ENCODE assay signal across 12 mouse cellular contexts in genomic region chr8:21001171-21001570, GRCm38 (mm10). TPM values are rescaled to one million over a fixed set of nuclear protein-coding genes. Genes with fewer than 3 reads are reported as not detected.
DNase-seq lines count a peak whose midpoint lies in the region; ATAC-seq and TF ChIP-seq lines count a peak whose summit lies in the region.
"Had no signal": no experiment of that assay in that cellular context is flagged by ENCODE, and none has a peak within 500 bp of the region (broad histone marks: within the 10 kb centered on the region; RNA-seq: fewer than 3 reads in every experiment).

No protein-coding gene starts in this region.

- DNase-seq in hindbrain, embryonic 11.5 days (ENCODE audit: low spot score), result peak; percentile 62
- peak; percentile 34 for DNase-seq in neural tube, embryonic 10.5 days (ENCODE audit: extremely low spot score, low spot score)
- DNase-seq in brain, adult 2 months (ENCODE audit: low read depth, low spot score), result peak; percentile 1
- DNase-seq in liver, postnatal 0 days, result peak; percentile 14
- no peak for DNase-seq in gastrocnemius, postnatal 36 days
- no peak for DNase-seq in urinary bladder, postnatal 36 days (ENCODE audit: low spot score in 2 of 2)
- DNase-seq: lung, adult 18-20 months had no signal

- intact Hi-C loops in gastrocnemius, postnatal 36 days (cut with DNase I), result no loop called here

- no peak overlapping the region for H3K27ac ChIP-seq in hindbrain, embryonic 11.5 days (ENCODE audit: low read depth, low read length)
- no peak overlapping the region for H3K27ac ChIP-seq in hindbrain, embryonic 13.5 days
- H3K27ac ChIP-seq in neural tube, embryonic 15.5 days (replicated peaks), result no peak overlapping the region
- no peak overlapping the region for H3K27ac ChIP-seq in liver, postnatal 0 days (ENCODE audit: low read depth)
- H3K27ac ChIP-seq: embryonic facial prominence, embryonic 15.5 days had no signal

- no peaks in the 10 kb centered on the region for H3K27me3 ChIP-seq in hindbrain, embryonic 11.5 days (ENCODE audit: control insufficient read depth, insufficient read depth, low read length)
- no peaks in the 10 kb centered on the region for H3K27me3 ChIP-seq in hindbrain, embryonic 13.5 days
- H3K27me3 ChIP-seq in neural tube, embryonic 15.5 days (replicated peaks), result no peaks in the 10 kb centered on the region
- no peaks in the 10 kb centered on the region for H3K27me3 ChIP-seq in liver, postnatal 0 days (ENCODE audit: insufficient read depth, low read length)
- H3K27me3 ChIP-seq: embryonic facial prominence, embryonic 15.5 days had no signal

- no peak for TF ChIP-seq EP300 in liver, postnatal 0 days (IDR thresholded peaks at IDR 0.05; ENCODE audit: low read depth)

- H3K9ac ChIP-seq in hindbrain, embryonic 11.5 days (ENCODE audit: low read depth, low read length), result no peak overlapping the region
- H3K9ac ChIP-seq in hindbrain, embryonic 13.5 days, result no peak overlapping the region
- no peak overlapping the region for H3K9ac ChIP-seq in neural tube, embryonic 15.5 days (replicated peaks)
- H3K9ac ChIP-seq in liver, postnatal 0 days (replicated peaks), result no peak overlapping the region
- H3K9ac ChIP-seq: embryonic facial prominence, embryonic 15.5 days had no signal

- H3K4me3 ChIP-seq in hindbrain, embryonic 11.5 days (ENCODE audit: low read depth, low read length), result no peak overlapping the region
- H3K4me3 ChIP-seq in hindbrain, embryonic 13.5 days, result no peak overlapping the region
- no peak overlapping the region for H3K4me3 ChIP-seq in neural tube, embryonic 15.5 days (replicated peaks)
- H3K4me3 ChIP-seq in liver, postnatal 0 days (ENCODE audit: low read depth, low read length), result no peak overlapping the region
- H3K4me3 ChIP-seq: embryonic facial prominence, embryonic 15.5 days had no signal

- no peaks in the 10 kb centered on the region for H3K4me1 ChIP-seq in hindbrain, embryonic 11.5 days (replicated peaks; ENCODE audit: control insufficient read depth, insufficient read depth, low read length)
- no peaks in the 10 kb centered on the region for H3K4me1 ChIP-seq in hindbrain, embryonic 13.5 days (replicated peaks)
- H3K4me1 ChIP-seq in neural tube, embryonic 15.5 days, result no peaks in the 10 kb centered on the region
- H3K4me1 ChIP-seq in liver, postnatal 0 days (ENCODE audit: insufficient read depth), result no peaks in the 10 kb centered on the region
- H3K4me1 ChIP-seq: embryonic facial prominence, embryonic 15.5 days had no signal

- TF ChIP-seq CTCF in liver, postnatal 0 days (IDR thresholded peaks at IDR 0.05; ENCODE audit: low read depth), result peak; percentile 56

- ATAC-seq in hindbrain, embryonic 11.5 days (ENCODE audit: low FRiP score), result peak; percentile 64; the same call in 1 of the 2 replicates
- no peak for ATAC-seq in hindbrain, embryonic 13.5 days (ENCODE audit: low FRiP score)
- no peak for ATAC-seq in neural tube, embryonic 15.5 days (ENCODE audit: low FRiP score)
- no peak for ATAC-seq in liver, postnatal 0 days

- H3K9me3 ChIP-seq in hindbrain, embryonic 11.5 days (ENCODE audit: control insufficient read depth, low read length), result no peaks in the 10 kb centered on the region
- peaks cover 11% of the 10 kb centered on the region for H3K9me3 ChIP-seq in hindbrain, embryonic 13.5 days
- H3K9me3 ChIP-seq in neural tube, embryonic 15.5 days (replicated peaks), result peaks cover 3% of the 10 kb centered on the region; the same call in 1 of the 2 replicates
- H3K9me3 ChIP-seq in liver, postnatal 0 days (ENCODE audit: low read length), result no peaks in the 10 kb centered on the region

- H3K4me2 ChIP-seq in hindbrain, embryonic 11.5 days (replicated peaks; ENCODE audit: low read depth, low read length), result no peak overlapping the region
- H3K4me2 ChIP-seq in hindbrain, embryonic 13.5 days, result no peak overlapping the region
- H3K4me2 ChIP-seq in neural tube, embryonic 15.5 days, result no peak overlapping the region
- H3K4me2 ChIP-seq in liver, postnatal 0 days (ENCODE audit: low read depth, low read length), result no peak overlapping the region
- H3K4me2 ChIP-seq: embryonic facial prominence, embryonic 15.5 days had no signal

- WGBS in hindbrain, embryonic 11.5 days, result 60% methylated on average over 8 of the region's 8 CpGs
- 48% methylated on average over 8 of the region's 8 CpGs for whole genome bisulfite sequencing in hindbrain, embryonic 13.5 days
- WGBS in neural tube, embryonic 15.5 days, result 52% methylated on average over 8 of the region's 8 CpGs
- 45% methylated on average over 8 of the region's 8 CpGs for WGBS in liver, postnatal 0 days (ENCODE audit: insufficient replicate concordance)

- H3K36me3 ChIP-seq in hindbrain, embryonic 11.5 days (ENCODE audit: control insufficient read depth, insufficient read depth, low read length), result no peaks in the 10 kb centered on the region
- no peaks in the 10 kb centered on the region for H3K36me3 ChIP-seq in hindbrain, embryonic 13.5 days
- no peaks in the 10 kb centered on the region for H3K36me3 ChIP-seq in neural tube, embryonic 15.5 days
- H3K36me3 ChIP-seq in liver, postnatal 0 days (replicated peaks; ENCODE audit: insufficient read depth, low read length), result no peaks in the 10 kb centered on the region
- H3K36me3 ChIP-seq: embryonic facial prominence, embryonic 15.5 days had no signal

RNA-seq across cellular contexts. Expression of gene Defa21, which starts 24.2 kb away (rescaled TPM):
- polyA plus RNA-seq in hindbrain, embryonic 11.5 days (2014; fragmentation: Nextera tagmentation; extraction: Ambion mirVana), result not detected in 2 replicates
- polyA plus RNA-seq in hindbrain, embryonic 13.5 days (2015; fragmentation: Nextera tagmentation; extraction: Ambion mirVana), result not detected in 2 replicates
- polyA plus RNA-seq in neural tube, embryonic 15.5 days (2015; fragmentation: Nextera tagmentation; extraction: Ambion mirVana), result not detected in 2 replicates
- polyA plus RNA-seq in liver, postnatal 0 days (2015; fragmentation: Nextera tagmentation; extraction: Ambion mirVana), result not detected in 2 replicates
- not detected for total RNA-seq in gastrocnemius, postnatal 36 days (2021)
- total RNA-seq: adrenal gland, adult 18-20 months; hematopoietic stem cell, adult 5-6 weeks had no signal
- polyA plus RNA-seq: embryonic facial prominence, embryonic 15.5 days had no signal

RNA-seq across cellular contexts. Expression of gene Defa23, which starts 53.7 kb away (rescaled TPM):
- polyA plus RNA-seq in hindbrain, embryonic 11.5 days (2014; fragmentation: Nextera tagmentation; extraction: Ambion mirVana), result not detected in 2 replicates
- not detected in 2 replicates for polyA plus RNA-seq in hindbrain, embryonic 13.5 days (2015; fragmentation: Nextera tagmentation; extraction: Ambion mirVana)
- polyA plus RNA-seq in neural tube, embryonic 15.5 days (2015; fragmentation: Nextera tagmentation; extraction: Ambion mirVana), result not detected in 2 replicates
- polyA plus RNA-seq in liver, postnatal 0 days (2015; fragmentation: Nextera tagmentation; extraction: Ambion mirVana), result not detected in 2 replicates
- total RNA-seq in gastrocnemius, postnatal 36 days (2021), result not detected
- total RNA-seq: adrenal gland, adult 18-20 months; hematopoietic stem cell, adult 5-6 weeks had no signal
- polyA plus RNA-seq: embryonic facial prominence, embryonic 15.5 days had no signal

RNA-seq across cellular contexts. Expression of gene AY761185, which starts 56.7 kb away (rescaled TPM):
- not detected in 2 replicates for polyA plus RNA-seq in hindbrain, embryonic 11.5 days (2014; fragmentation: Nextera tagmentation; extraction: Ambion mirVana)
- not detected in 2 replicates for polyA plus RNA-seq in hindbrain, embryonic 13.5 days (2015; fragmentation: Nextera tagmentation; extraction: Ambion mirVana)
- not detected in 2 replicates for polyA plus RNA-seq in neural tube, embryonic 15.5 days (2015; fragmentation: Nextera tagmentation; extraction: Ambion mirVana)
- polyA plus RNA-seq in liver, postnatal 0 days (2015; fragmentation: Nextera tagmentation; extraction: Ambion mirVana), result not detected in 2 replicates
- total RNA-seq in gastrocnemius, postnatal 36 days (2021), result not detected
- total RNA-seq: adrenal gland, adult 18-20 months; hematopoietic stem cell, adult 5-6 weeks had no signal
- polyA plus RNA-seq: embryonic facial prominence, embryonic 15.5 days had no signal

Comparison
In these comparisons a context has a peak if more than half of its experiments do, and no peak if none do; other contexts are left out.
1. DNase-seq: peak in hindbrain, embryonic 11.5 days (single experiment), neural tube, embryonic 10.5 days (single experiment), brain, adult 2 months (single experiment) and liver, postnatal 0 days (single experiment); none in gastrocnemius, postnatal 36 days (0 of 2) and urinary bladder, postnatal 36 days (0 of 2).